Mouse (Mus musculus) hindbrain, postnatal 0 days (tissue): ENCODE results near the gene Fam13a. TPM values are rescaled to one million over a fixed set of nuclear protein-coding genes. Genes with fewer than 3 reads are reported as not detected.

ENCODE experiments used
- ATAC-seq: fragments of 200-750 bp; cut with Nextera tagmentation; 2 replicates; pipeline ENCODE4 v1.8.0; 2017; ENCODE audit warnings: mild to moderate bottlenecking, moderate TSS enrichment, moderate library complexity
- DNase-seq: peaks from one replicate; pipeline ENCODE4 v3.0.0-alpha.2; 2015; ENCODE audit warnings: low spot score
- H3K27ac ChIP-seq: fragments of 300-500 bp; sonication (generic); 2 replicates; pipeline ENCODE4 v1.5.1; 2014; ENCODE audit warnings: mild to moderate bottlenecking
- H3K27me3 ChIP-seq: fragments of 300-500 bp; sonication (generic); 2 replicates; pipeline ENCODE4 v1.6.1; 2014; ENCODE audit warnings: low read length, mixed read lengths; ENCODE audit not compliant: insufficient read depth
- H3K36me3 ChIP-seq: fragments of 300-500 bp; sonication (generic); 2 replicates; pipeline ENCODE4 v1.6.1; 2014; ENCODE audit warnings: low read length, mixed read lengths; ENCODE audit not compliant: insufficient read depth
- H3K4me1 ChIP-seq: fragments of 300-500 bp; sonication (generic); 2 replicates; pipeline ENCODE4 v1.6.1; 2014; ENCODE audit warnings: antibody characterized with exemption, low read length, mixed read lengths; ENCODE audit not compliant: insufficient read depth
- H3K4me2 ChIP-seq: fragments of 300-500 bp; sonication (generic); 2 replicates; pipeline ENCODE4 v1.6.1; 2014; ENCODE audit warnings: low read depth, mild to moderate bottlenecking, low read length, moderate library complexity, mixed read lengths
- H3K4me3 ChIP-seq: fragments of 300-500 bp; sonication (generic); 2 replicates; pipeline ENCODE4 v1.5.1; 2014; ENCODE audit warnings: low read length
- H3K9ac ChIP-seq: fragments of 300-500 bp; sonication (generic); replicated peaks from 2 replicates; pipeline ENCODE4 v1.6.1; 2014; ENCODE audit warnings: mild to moderate bottlenecking, low read length, moderate library complexity, mixed read lengths
- H3K9me3 ChIP-seq: fragments of 300-500 bp; sonication (generic); 2 replicates; pipeline ENCODE4 v1.6.1; 2016; ENCODE audit warnings: low read length, mixed read lengths
- CTCF ChIP-seq: IDR thresholded peaks from 2 replicates; pipeline ENCODE4 v1.5.1; 2016; ENCODE audit warnings: antibody characterized with exemption, control low read depth, low read depth
- WGBS: fragments of 180-500 bp; shearing (Covaris S2); extraction: QIAGEN DNeasy Blood & Tissue Kit; methylation state at CpG from one replicate; pipeline ENCODE4 v1.1.7; 2014; 5-methylcytosine and 5-hydroxymethylcytosine counted together
- polyA plus RNA-seq: library from polyadenylated mRNA; unstranded; fragments of >200 nt; fragmentation: Nextera tagmentation; extraction: Ambion mirVana; gene quantifications from 2 replicates; pipeline ENCODE4 v1.2.1, GENCODE M21; 2015
- total RNA-seq: library from RNA; depleted of rRNA; stranded (reverse); fragments of >200 nt; gene quantifications from 2 replicates; pipeline ENCODE4 v1.2.3, GENCODE M21; 2014; rRNA removed

Gene Fam13a
- total and polyA plus RNA-seq, 2 experiments from 2014 or later, result 5.1 to 14.3 TPM

DNA sequence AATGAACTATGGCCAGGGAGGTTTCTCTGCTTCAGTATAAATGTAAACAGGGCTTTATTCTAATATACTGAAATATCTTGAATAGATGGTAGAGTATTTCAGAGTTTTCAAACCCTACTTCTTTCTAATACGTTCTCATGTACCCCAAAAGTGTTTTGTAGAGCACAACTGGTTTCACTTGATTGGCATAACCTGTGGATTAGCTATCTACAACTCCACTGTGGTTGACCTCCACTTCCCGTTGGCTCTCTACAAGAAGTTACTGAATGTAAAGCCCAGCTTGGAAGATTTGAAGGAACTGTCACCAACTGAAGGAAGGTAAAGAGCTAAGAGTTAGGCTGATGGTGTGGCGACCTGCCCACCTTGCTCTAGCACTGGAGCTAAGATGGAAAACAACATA is 134.4 kb downstream of the Fam13a start:
- H3K4me1 ChIP-seq, result no peaks in the 10 kb centered on the region
- no peak overlapping the region for H3K4me2 ChIP-seq
- ATAC-seq, result no peak
- DNase-seq, result no peak
- H3K27ac ChIP-seq, result no peak overlapping the region
- no peak for TF ChIP-seq CTCF
- WGBS, result 92% methylated on average over 3 of the region's 3 CpGs
- H3K27me3 ChIP-seq, result no peaks in the 10 kb centered on the region
- no peaks in the 10 kb centered on the region for H3K9me3 ChIP-seq
- H3K4me3 ChIP-seq, result no peak overlapping the region
- peaks cover 26% of the 10 kb centered on the region for H3K36me3 ChIP-seq
- no peak overlapping the region for H3K9ac ChIP-seq

DNA sequence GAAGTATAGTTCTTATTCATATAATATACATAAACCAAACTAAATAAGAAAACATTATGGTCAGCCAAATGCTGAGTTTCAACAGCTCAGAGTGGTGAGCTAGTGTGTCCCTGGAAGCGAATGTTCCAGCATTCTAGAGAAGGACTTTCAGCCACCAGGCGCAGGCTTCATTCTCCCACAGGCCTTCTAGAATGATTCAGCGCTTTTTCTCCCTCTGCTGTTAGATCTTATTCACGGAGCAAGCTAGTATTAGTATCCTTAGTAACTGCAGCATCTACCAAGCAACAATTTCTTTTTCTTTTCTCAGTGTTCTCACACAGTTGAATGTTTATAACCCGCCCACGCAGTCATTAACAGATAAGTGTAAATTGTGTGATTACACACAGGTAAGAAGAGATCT is 142.1 kb downstream of the Fam13a start:
- 79% methylated on average over 6 of the region's 6 CpGs for WGBS
- H3K36me3 ChIP-seq, result 0 out of 2 replicates have a peak, but pooled peaks cover 7% of the 10 kb centered on the region
- no peak overlapping the region for H3K9ac ChIP-seq
- 0 out of 2 replicates have a peak, but pooled peaks have one; percentile 11 for TF ChIP-seq CTCF
- no peak overlapping the region for H3K27ac ChIP-seq
- H3K27me3 ChIP-seq, result no peaks in the 10 kb centered on the region
- no peaks in the 10 kb centered on the region for H3K9me3 ChIP-seq
- H3K4me2 ChIP-seq, result no peak overlapping the region
- ATAC-seq, result no peak
- no peaks in the 10 kb centered on the region for H3K4me1 ChIP-seq
- no peak overlapping the region for H3K4me3 ChIP-seq
- DNase-seq, result peak; percentile 52

Other genes starting within 250 kb of the Fam13a start
- 105 and 140 TPM in 2 replicates for gene Herc3, start 193.1 kb downstream of the Fam13a start, total RNA-seq
- 35.1 and 36.8 TPM in 2 replicates for gene Herc3, start 193.1 kb downstream of the Fam13a start, polyA plus RNA-seq
- 169 and 202 TPM in 2 replicates for gene Nap1l5, start 117.5 kb downstream of the Fam13a start, total RNA-seq
- gene Nap1l5, start 117.5 kb downstream of the Fam13a start, polyA plus RNA-seq, result 670 and 683 TPM in 2 replicates
- gene Tigd2, start 184.3 kb upstream of the Fam13a start, total RNA-seq, result 10.9 and 13.2 TPM in 2 replicates
- 13.9 and 14.9 TPM in 2 replicates for gene Tigd2, start 184.3 kb upstream of the Fam13a start, polyA plus RNA-seq